Mouse (Mus musculus) hindbrain, embryonic 14.5 days (tissue): ENCODE measurements around the gene Chd6. TPM values are rescaled to one million over a fixed set of nuclear protein-coding genes. Genes with fewer than 3 reads are reported as not detected.

Experiments used
- ATAC-seq: fragments of 200-750 bp; cut with Nextera tagmentation; 2 replicates; pipeline ENCODE4 v1.8.0; 2017; ENCODE audit warnings: moderate number of reproducible peaks, mild to moderate bottlenecking, moderate TSS enrichment, moderate library complexity; ENCODE audit not compliant: low FRiP score
- DNase-seq: peaks from one replicate; pipeline ENCODE4 v3.0.0-alpha.2; 2015; ENCODE audit warnings: low spot score
- H3K27ac ChIP-seq: fragments of 300-500 bp; sonication (generic); 2 replicates; pipeline ENCODE4 v1.5.1; 2014; ENCODE audit warnings: mild to moderate bottlenecking, moderate library complexity
- H3K27me3 ChIP-seq: fragments of 300-500 bp; sonication (generic); 2 replicates; pipeline ENCODE4 v1.6.1; 2014; ENCODE audit warnings: mild to moderate bottlenecking, low read length, mixed read lengths; ENCODE audit not compliant: control insufficient read depth, insufficient read depth
- H3K36me3 ChIP-seq: fragments of 300-500 bp; sonication (generic); replicated peaks from 2 replicates; pipeline ENCODE4 v1.6.1; 2014; ENCODE audit not compliant: control insufficient read depth, insufficient read depth
- H3K4me1 ChIP-seq: fragments of 300-500 bp; sonication (generic); replicated peaks from 2 replicates; pipeline ENCODE4 v1.6.1; 2014; ENCODE audit warnings: antibody characterized with exemption, low read length, mixed read lengths; ENCODE audit not compliant: control insufficient read depth, insufficient read depth
- H3K4me2 ChIP-seq: fragments of 300-500 bp; sonication (generic); replicated peaks from 2 replicates; pipeline ENCODE4 v1.6.1; 2014; ENCODE audit warnings: mild to moderate bottlenecking, moderate library complexity
- H3K4me3 ChIP-seq: fragments of 300-500 bp; sonication (generic); replicated peaks from 2 replicates; pipeline ENCODE4 v1.5.1; 2014; ENCODE audit warnings: mild to moderate bottlenecking, low read length
- H3K9ac ChIP-seq: fragments of 300-500 bp; sonication (generic); 2 replicates; pipeline ENCODE4 v1.6.1; 2014
- H3K9me3 ChIP-seq: fragments of 300-500 bp; sonication (generic); 2 replicates; pipeline ENCODE4 v1.6.1; 2016; ENCODE audit warnings: low read length; ENCODE audit not compliant: control insufficient read depth
- WGBS: fragments of 180-500 bp; shearing (Covaris S2); extraction: QIAGEN DNeasy Blood & Tissue Kit; methylation state at CpG from one replicate; pipeline ENCODE4 v1.1.7; 2014; 5-methylcytosine and 5-hydroxymethylcytosine counted together
- polyA plus RNA-seq: library from polyadenylated mRNA; unstranded; fragments of >200 nt; fragmentation: Nextera tagmentation; extraction: Ambion mirVana; gene quantifications from 2 replicates; pipeline ENCODE4 v1.2.1, GENCODE M21; 2014

Chd6 gene
- polyA plus RNA-seq, 1 experiment from 2014 or later = 31.5 TPM

- Histone ChIP-seq H3K4me1 (no peaks in the 10 kb centered on the region), H3K36me3 (peaks cover 97% of the 10 kb centered on the region), H3K9me3 (no peaks in the 10 kb centered on the region), H3K4me3 (no peak overlapping the region), H3K9ac (no peak overlapping the region), H3K27me3 (no peaks in the 10 kb centered on the region), H3K4me2 (no peak overlapping the region), H3K27ac (no peak overlapping the region)
- no peak for ATAC-seq
- DNase-seq = no peak
- 92% methylated on average over 16 of the region's 16 CpGs for WGBS
These were observed 96.2 kb downstream of the Chd6 start for GRCm38 (mm10) chr2:161012577-161013251.

- no peak overlapping the region for H3K4me3 ChIP-seq
- DNase-seq = no peak
- no peaks in the 10 kb centered on the region for H3K9me3 ChIP-seq
- 91% methylated on average over 3 of the region's 3 CpGs for WGBS
- no peak for ATAC-seq
- no peaks in the 10 kb centered on the region for H3K27me3 ChIP-seq
- H3K4me2 ChIP-seq = no peak overlapping the region
- peaks cover 57% of the 10 kb centered on the region for H3K36me3 ChIP-seq
- H3K9ac ChIP-seq = no peak overlapping the region
- no peaks in the 10 kb centered on the region for H3K4me1 ChIP-seq
- H3K27ac ChIP-seq = no peak overlapping the region
These were observed 104.5 kb downstream of the Chd6 start for GRCm38 (mm10) chr2:161004338-161004737.

DNA sequence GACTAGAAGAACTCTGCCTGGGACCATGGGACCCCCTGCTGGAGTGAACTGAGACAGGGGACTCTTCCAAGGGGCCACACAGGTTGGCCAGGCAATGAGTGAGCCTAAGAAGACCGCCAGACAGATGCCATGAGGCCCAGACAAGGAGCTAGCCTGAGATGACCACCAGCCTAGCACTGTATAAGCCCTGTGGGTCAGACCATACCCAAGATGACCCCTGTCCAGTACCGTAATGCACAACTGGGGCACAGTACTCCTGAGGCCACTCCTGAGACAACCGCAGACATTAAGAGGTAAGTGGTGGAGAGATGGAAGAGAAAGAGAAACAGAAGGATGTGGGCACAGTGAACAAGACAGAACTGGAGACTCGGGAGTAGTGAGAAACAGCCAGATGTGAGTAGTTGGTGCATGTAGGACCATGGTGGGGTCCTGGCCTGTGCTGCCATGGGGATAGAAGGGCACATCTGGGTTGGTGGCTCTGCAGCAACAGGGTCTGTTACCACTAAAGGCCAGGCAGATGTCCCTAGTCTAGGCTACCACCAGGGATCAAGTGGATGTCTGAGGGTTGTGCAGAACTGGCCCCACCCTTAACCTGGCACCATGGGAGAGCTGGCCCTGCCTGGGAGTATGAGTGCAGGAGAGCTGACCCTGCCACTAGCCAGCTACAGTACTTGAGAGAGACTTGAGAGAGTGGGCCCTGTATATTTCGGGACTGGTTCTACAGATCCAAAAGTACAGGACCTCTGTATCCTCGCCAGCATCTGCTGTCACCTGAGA is 111.7 kb downstream of the Chd6 start:
- H3K9me3 ChIP-seq = no peaks in the 10 kb centered on the region
- no peak overlapping the region for H3K4me2 ChIP-seq
- H3K4me1 ChIP-seq = no peaks in the 10 kb centered on the region
- H3K36me3 ChIP-seq = peaks cover 52% of the 10 kb centered on the region
- no peak for DNase-seq
- H3K27me3 ChIP-seq = no peaks in the 10 kb centered on the region
- H3K4me3 ChIP-seq = no peak overlapping the region
- no peak overlapping the region for H3K27ac ChIP-seq
- ATAC-seq = no peak
- H3K9ac ChIP-seq = no peak overlapping the region
- 95% methylated on average over 6 of the region's 6 CpGs for WGBS

DNA sequence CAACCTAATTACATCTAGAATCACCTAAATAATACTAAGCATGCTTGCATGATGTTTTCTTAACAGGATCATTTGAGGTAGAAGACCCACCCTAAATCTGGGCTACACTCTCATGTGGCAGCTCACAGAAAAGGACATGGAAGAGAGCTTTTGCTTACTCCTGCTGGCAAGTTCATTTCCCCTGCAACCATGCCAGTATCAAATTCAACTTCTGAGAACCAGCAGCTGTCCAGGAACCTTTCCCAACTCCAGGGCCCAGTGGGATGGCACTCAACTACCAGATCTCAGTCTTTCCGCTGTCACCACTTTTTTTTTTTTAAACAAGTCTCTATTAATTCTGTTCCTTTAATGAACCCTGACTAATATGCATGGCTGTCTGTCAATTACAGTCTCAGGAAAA is 114.7 kb downstream of the Chd6 start:
- Histone ChIP-seq H3K27ac (no peak overlapping the region), H3K9me3 (no peaks in the 10 kb centered on the region), H3K4me3 (no peak overlapping the region), H3K9ac (no peak overlapping the region), H3K27me3 (no peaks in the 10 kb centered on the region), H3K36me3 (peaks cover 69% of the 10 kb centered on the region), H3K4me2 (no peak overlapping the region), H3K4me1 (no peaks in the 10 kb centered on the region)
- no peak for ATAC-seq
- no peak for DNase-seq
- WGBS = 70% methylated on average over 1 of the region's 1 CpGs

GRCm38 (mm10) chr2:160992465-160992864 is 116.4 kb downstream of the Chd6 start:
- no peak for ATAC-seq
- H3K9me3 ChIP-seq = no peaks in the 10 kb centered on the region
- H3K4me2 ChIP-seq = no peak overlapping the region
- peaks cover 73% of the 10 kb centered on the region for H3K36me3 ChIP-seq
- H3K4me1 ChIP-seq = no peaks in the 10 kb centered on the region
- H3K27ac ChIP-seq = no peak overlapping the region
- WGBS = 95% methylated on average over 3 of the region's 3 CpGs
- H3K27me3 ChIP-seq = no peaks in the 10 kb centered on the region
- no peak overlapping the region for H3K4me3 ChIP-seq
- no peak for DNase-seq
- H3K9ac ChIP-seq = no peak overlapping the region

GRCm38 (mm10) chr2:160990339-160991070 is 118.4 kb downstream of the Chd6 start:
- WGBS = 94% methylated on average over 6 of the region's 6 CpGs
- no peaks in the 10 kb centered on the region for H3K9me3 ChIP-seq
- DNase-seq (no peak), ATAC-seq (no peak)
- no peak overlapping the region for H3K4me3 ChIP-seq
- H3K27ac ChIP-seq = no peak overlapping the region
- no peak overlapping the region for H3K4me2 ChIP-seq
- H3K27me3 ChIP-seq = no peaks in the 10 kb centered on the region
- H3K36me3 ChIP-seq = peaks cover 76% of the 10 kb centered on the region
- H3K9ac ChIP-seq = no peak overlapping the region
- no peaks in the 10 kb centered on the region for H3K4me1 ChIP-seq

DNA sequence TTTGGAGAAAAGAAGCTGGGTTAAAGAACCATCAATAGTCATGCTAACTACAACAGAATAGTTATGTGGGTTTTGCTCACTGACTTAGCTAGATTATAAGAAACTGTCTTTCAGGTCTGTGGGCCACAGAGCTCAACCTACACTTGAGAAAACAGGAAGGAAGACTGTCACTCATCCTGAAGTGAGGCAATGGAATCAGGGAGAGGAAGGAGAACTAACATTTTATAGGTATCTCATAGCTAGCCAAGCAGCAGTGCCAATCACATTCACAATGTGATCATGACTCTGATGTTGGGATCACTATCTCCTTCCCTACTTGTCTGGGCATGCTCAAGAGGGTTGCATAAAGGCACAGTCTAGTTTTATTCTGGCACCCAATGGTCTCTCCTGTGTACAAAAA is 121.4 kb downstream of the Chd6 start:
- Histone ChIP-seq H3K4me1 (no peaks in the 10 kb centered on the region), H3K27ac (no peak overlapping the region), H3K9me3 (no peaks in the 10 kb centered on the region), H3K27me3 (no peaks in the 10 kb centered on the region), H3K4me2 (no peak overlapping the region), H3K36me3 (peaks cover 89% of the 10 kb centered on the region), H3K9ac (no peak overlapping the region), H3K4me3 (no peak overlapping the region)
- DNase-seq (no peak), ATAC-seq (no peak)

DNA sequence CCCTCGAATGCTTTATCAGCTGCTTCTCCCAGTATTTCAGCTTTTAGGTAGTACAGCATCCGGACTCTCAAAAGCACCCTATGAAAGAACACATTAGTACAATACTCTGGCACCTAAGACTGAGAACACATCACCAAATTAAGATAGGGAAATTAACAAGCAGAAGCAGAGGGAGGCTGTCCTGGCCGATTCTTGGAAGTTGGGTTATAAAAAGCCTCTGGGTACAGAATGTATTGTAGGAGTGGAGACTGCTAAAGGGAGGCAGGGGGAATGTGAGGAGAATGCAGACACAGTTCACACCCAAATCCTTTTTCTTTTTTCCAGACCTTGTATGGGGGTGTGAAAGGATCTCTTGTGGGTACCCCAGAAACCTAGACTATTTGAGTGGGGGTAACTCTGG is 126.2 kb downstream of the Chd6 start:
- no peak overlapping the region for H3K27ac ChIP-seq
- no peaks in the 10 kb centered on the region for H3K27me3 ChIP-seq
- no peaks in the 10 kb centered on the region for H3K9me3 ChIP-seq
- H3K4me3 ChIP-seq = no peak overlapping the region
- no peaks in the 10 kb centered on the region for H3K4me1 ChIP-seq
- no peak for ATAC-seq
- 90% methylated on average over 3 of the region's 3 CpGs for WGBS
- DNase-seq = no peak
- H3K36me3 ChIP-seq = peaks cover 90% of the 10 kb centered on the region
- no peak overlapping the region for H3K4me2 ChIP-seq
- H3K9ac ChIP-seq = no peak overlapping the region

DNA sequence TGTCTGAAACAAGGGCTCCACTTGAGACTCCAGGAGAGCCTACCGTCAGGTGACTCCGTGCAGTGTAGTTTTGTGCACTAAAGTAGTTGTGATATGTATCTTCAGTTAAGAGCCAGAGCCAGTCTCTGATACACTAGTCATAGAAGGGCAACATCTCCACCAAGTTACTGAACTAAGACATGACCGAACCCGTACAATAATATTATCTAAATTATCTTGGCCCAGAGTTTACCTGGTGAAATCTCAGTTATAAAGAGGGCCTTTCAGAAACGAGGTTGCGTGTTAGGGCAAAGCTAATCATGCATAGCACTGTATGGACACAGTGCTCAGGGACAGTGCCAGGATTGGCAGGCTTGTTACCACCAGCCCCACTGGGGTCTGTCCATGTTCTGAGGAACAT is 127.1 kb downstream of the Chd6 start:
- Histone ChIP-seq H3K4me1 (no peaks in the 10 kb centered on the region), H3K4me3 (no peak overlapping the region), H3K27ac (no peak overlapping the region), H3K9ac (no peak overlapping the region), H3K27me3 (no peaks in the 10 kb centered on the region), H3K9me3 (no peaks in the 10 kb centered on the region), H3K4me2 (no peak overlapping the region), H3K36me3 (peaks cover 90% of the 10 kb centered on the region)
- DNase-seq (no peak), ATAC-seq (no peak)
- 94% methylated on average over 6 of the region's 6 CpGs for WGBS
